Mouse (Mus musculus) liver, adult 2 months (tissue): ENCODE measurements around the gene Plau.

ENCODE experiments used
- CTCF ChIP-seq: fragments of 200-500 bp; IDR thresholded peaks from 2 replicates; pipeline ENCODE4 v1.5.1; 2011; ENCODE audit warnings: low read depth, low read length, control low read depth
- POLR2A ChIP-seq: fragments of 200-500 bp; IDR thresholded peaks from 2 replicates; pipeline ENCODE4 v1.6.1; 2011; ENCODE audit warnings: low read length, control low read depth; ENCODE audit not compliant: insufficient read depth; ENCODE audit errors: extremely low read depth

- no peak for TF ChIP-seq CTCF
- TF ChIP-seq POLR2A, result no peak
Observed at GRCm38 (mm10) chr14:20866365-20866764, 29.9 kb downstream of the Plau start.
